11 mouse cellular contexts compared by ENCODE assay signal in the genomic region with DNA sequence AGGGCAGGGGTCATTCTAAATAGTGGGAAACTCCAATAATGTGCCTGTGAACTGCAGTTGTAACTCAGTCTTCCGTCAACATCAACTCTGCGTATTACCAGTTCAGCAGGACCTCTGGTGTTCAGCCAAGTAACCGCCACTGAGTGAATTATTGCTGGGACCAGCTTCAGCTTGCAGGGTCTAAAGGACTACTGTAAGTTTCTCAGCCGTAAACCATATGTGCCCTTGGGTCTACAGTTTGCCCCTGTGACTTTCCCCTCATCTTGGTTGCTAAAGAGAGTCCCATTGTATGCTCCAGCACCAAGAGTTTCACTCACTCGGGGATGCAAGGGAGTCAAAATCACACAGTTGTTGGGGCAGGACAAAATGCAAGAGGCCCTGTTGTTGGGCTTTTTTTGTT.
DNase-seq lines count a peak whose midpoint lies in the region; ATAC-seq lines count a peak whose summit lies in the region.
"Had no signal": no experiment of that assay in that cellular context is flagged by ENCODE, and none has a peak within 500 bp of the region (broad histone marks: within the 10 kb centered on the region; RNA-seq: fewer than 3 reads in every experiment).

No protein-coding gene starts in this region.

- no peak overlapping the region for H3K4me2 ChIP-seq in kidney, embryonic 14.5 days (replicated peaks; ENCODE audit: low read depth, low read length)
- no peak overlapping the region for H3K4me2 ChIP-seq in neural tube, embryonic 11.5 days (ENCODE audit: low read depth)
- H3K4me2 ChIP-seq in neural tube, embryonic 13.5 days: no peak overlapping the region
- H3K4me2 ChIP-seq: liver, embryonic 13.5 days had no signal

- H3K9ac ChIP-seq in kidney, embryonic 14.5 days (ENCODE audit: low read depth, low read length): no peak overlapping the region
- no peak overlapping the region for H3K9ac ChIP-seq in neural tube, embryonic 11.5 days (ENCODE audit: low read length)
- H3K9ac ChIP-seq in neural tube, embryonic 13.5 days: no peak overlapping the region
- H3K9ac ChIP-seq: liver, embryonic 13.5 days had no signal

- no peaks in the 10 kb centered on the region for H3K27me3 ChIP-seq in kidney, embryonic 14.5 days (ENCODE audit: control insufficient read depth, insufficient read depth, low read length)
- H3K27me3 ChIP-seq in neural tube, embryonic 11.5 days (ENCODE audit: control insufficient read depth, insufficient read depth, low read length): no peaks in the 10 kb centered on the region
- H3K27me3 ChIP-seq in neural tube, embryonic 13.5 days: no peaks in the 10 kb centered on the region
- H3K27me3 ChIP-seq: liver, embryonic 13.5 days had no signal

- no peaks in the 10 kb centered on the region for H3K4me1 ChIP-seq in kidney, embryonic 14.5 days (ENCODE audit: control insufficient read depth, insufficient read depth, low read length)
- peaks cover 18% of the 10 kb centered on the region for H3K4me1 ChIP-seq in neural tube, embryonic 11.5 days (ENCODE audit: control insufficient read depth, insufficient read depth, low read length)
- H3K4me1 ChIP-seq in neural tube, embryonic 13.5 days (replicated peaks): peaks cover 53% of the 10 kb centered on the region
- H3K4me1 ChIP-seq: liver, embryonic 13.5 days had no signal

- 24% methylated on average over 5 of the region's 5 CpGs for WGBS in kidney, embryonic 14.5 days
- WGBS in neural tube, embryonic 11.5 days: 27% methylated on average over 5 of the region's 5 CpGs
- WGBS in neural tube, embryonic 13.5 days: 17% methylated on average over 5 of the region's 5 CpGs

- no peak overlapping the region for H3K4me3 ChIP-seq in kidney, embryonic 14.5 days (ENCODE audit: low read length)
- H3K4me3 ChIP-seq in neural tube, embryonic 11.5 days (ENCODE audit: low read depth, low read length): no peak overlapping the region
- H3K4me3 ChIP-seq in neural tube, embryonic 13.5 days: no peak overlapping the region
- H3K4me3 ChIP-seq: liver, embryonic 13.5 days had no signal

- DNase-seq in kidney, postnatal 25 days: no peak
- peak; percentile 70 for DNase-seq in neural tube, embryonic 11.5 days (ENCODE audit: low spot score)
- no peak for DNase-seq in neural tube, embryonic 10.5 days (ENCODE audit: extremely low spot score, low spot score)
- DNase-seq in forelimb bud, embryonic 11.5 days (ENCODE audit: low read depth, low spot score): peak; percentile 68
- DNase-seq in right cerebral cortex, postnatal 36 days (ENCODE audit: low spot score in 2 of 2): no peak
- no peak for DNase-seq in testis, postnatal 10 days (ENCODE audit: low spot score)
- DNase-seq: layer of hippocampus, postnatal 36 days; liver, embryonic 13.5 days had no signal

- H3K9me3 ChIP-seq in kidney, embryonic 14.5 days (ENCODE audit: control insufficient read depth, low read length): no peaks in the 10 kb centered on the region
- no peaks in the 10 kb centered on the region for H3K9me3 ChIP-seq in neural tube, embryonic 11.5 days (ENCODE audit: control insufficient read depth, low read length)
- no peaks in the 10 kb centered on the region for H3K9me3 ChIP-seq in neural tube, embryonic 13.5 days
- H3K9me3 ChIP-seq: liver, embryonic 13.5 days had no signal

- no peak overlapping the region for H3K27ac ChIP-seq in kidney, embryonic 14.5 days (ENCODE audit: low read depth, low read length)
- peak overlapping the region; percentile 83 for H3K27ac ChIP-seq in neural tube, embryonic 11.5 days (ENCODE audit: low read depth, low read length)
- peak overlapping the region; percentile 83 for H3K27ac ChIP-seq in neural tube, embryonic 13.5 days (replicated peaks)
- H3K27ac ChIP-seq: liver, embryonic 13.5 days; macrophage had no signal

- no peaks in the 10 kb centered on the region for H3K36me3 ChIP-seq in kidney, embryonic 14.5 days (ENCODE audit: control insufficient read depth, insufficient read depth, low read length)
- no peaks in the 10 kb centered on the region for H3K36me3 ChIP-seq in neural tube, embryonic 11.5 days (ENCODE audit: control insufficient read depth, insufficient read depth, low read length)
- H3K36me3 ChIP-seq in neural tube, embryonic 13.5 days: no peaks in the 10 kb centered on the region
- H3K36me3 ChIP-seq: liver, embryonic 13.5 days had no signal

- ATAC-seq in kidney, embryonic 14.5 days (ENCODE audit: low FRiP score, low TSS enrichment): peak; percentile 88
- ATAC-seq in neural tube, embryonic 11.5 days (ENCODE audit: insufficient read depth, low FRiP score, low TSS enrichment): peak; percentile 78
- ATAC-seq in neural tube, embryonic 13.5 days (ENCODE audit: low read depth): peak; percentile 85

Comparison
In these comparisons a context has a peak if more than half of its experiments do, and no peak if none do; other contexts are left out.
1. DNase-seq: peak in neural tube, embryonic 11.5 days (single experiment) and forelimb bud, embryonic 11.5 days (single experiment); none in kidney, postnatal 25 days (0 of 2), neural tube, embryonic 10.5 days (single experiment), right cerebral cortex, postnatal 36 days (0 of 2) and testis, postnatal 10 days (single experiment).
2. Peak in every context shown above with its lines, with median percentiles within 50 percentile points of each other: ATAC-seq.